Mouse (Mus musculus) neural tube, embryonic 12.5 days (tissue): ENCODE measurements around the gene Flt3l. TPM values are rescaled to one million over a fixed set of nuclear protein-coding genes. Genes with fewer than 3 reads are reported as not detected.

Experiments
- ATAC-seq: fragments of 200-750 bp; cut with Nextera tagmentation; 2 replicates; pipeline ENCODE4 v1.8.0; 2017; ENCODE audit warnings: low read depth, mild to moderate bottlenecking, moderate TSS enrichment, moderate library complexity; ENCODE audit not compliant: low FRiP score
- H3K27ac ChIP-seq: fragments of 300-500 bp; sonication (generic); 2 replicates; pipeline ENCODE4 v1.5.1; 2016
- H3K27me3 ChIP-seq: fragments of 300-500 bp; sonication (generic); replicated peaks from 2 replicates; pipeline ENCODE4 v1.6.1; 2016; ENCODE audit warnings: mild to moderate bottlenecking
- H3K36me3 ChIP-seq: fragments of 300-500 bp; sonication (generic); 2 replicates; pipeline ENCODE4 v1.6.1; 2016; ENCODE audit warnings: mild to moderate bottlenecking
- H3K4me1 ChIP-seq: fragments of 300-500 bp; sonication (generic); 2 replicates; pipeline ENCODE4 v1.6.1; 2016
- H3K4me2 ChIP-seq: fragments of 300-500 bp; sonication (generic); replicated peaks from 2 replicates; pipeline ENCODE4 v1.6.1; 2016; ENCODE audit warnings: mild to moderate bottlenecking
- H3K4me3 ChIP-seq: fragments of 300-500 bp; sonication (generic); 2 replicates; pipeline ENCODE4 v1.5.1; 2016
- H3K9ac ChIP-seq: fragments of 300-500 bp; sonication (generic); 2 replicates; pipeline ENCODE4 v1.6.1; 2016; ENCODE audit warnings: mild to moderate bottlenecking
- H3K9me3 ChIP-seq: fragments of 300-500 bp; sonication (generic); 2 replicates; pipeline ENCODE4 v1.6.1; 2016; ENCODE audit warnings: mild to moderate bottlenecking
- WGBS: fragments of 180-500 bp; shearing (Covaris S2); methylation state at CpG from one replicate; pipeline ENCODE4 v1.1.7; 2016; 5-methylcytosine and 5-hydroxymethylcytosine counted together
- microRNA counts: library from miRNA; unstranded; fragments of <30 nt; microRNA quantifications from one replicate; lab custom pipeline; 2017
- microRNA-seq: library from miRNA; unstranded; fragments of <30 nt; microRNA quantifications from one replicate; pipeline ENCODE4, GENCODE M21; 2017
- polyA plus RNA-seq: library from polyadenylated mRNA; unstranded; fragments of >200 nt; fragmentation: Nextera tagmentation; extraction: Ambion mirVana; gene quantifications from 2 replicates; pipeline ENCODE4 v1.2.1, GENCODE M21; 2016

Flt3l gene
- polyA plus RNA-seq, 1 experiment from 2014 or later, result 1.3 TPM

- no peak overlapping the region; the same call in 1 of the 2 replicates for H3K4me3 ChIP-seq
- peak overlapping the region; percentile 69; the same call in 1 of the 2 replicates for H3K4me2 ChIP-seq
- H3K4me1 ChIP-seq, result peaks cover 12% of the 10 kb centered on the region; the same call in 1 of the 2 replicates
- no peak overlapping the region for H3K27ac ChIP-seq
- H3K9ac ChIP-seq, result no peak overlapping the region
- peaks cover 18% of the 10 kb centered on the region for H3K36me3 ChIP-seq
- no peak for ATAC-seq
- no peaks in the 10 kb centered on the region; the same call in 1 of the 2 replicates for H3K27me3 ChIP-seq
- H3K9me3 ChIP-seq, result no peaks in the 10 kb centered on the region
- 83% methylated on average over 13 of the region's 13 CpGs for WGBS
Observed at GRCm38 (mm10) chr7:45090251-45090977, 45.8 kb downstream of the Flt3l start.

- 87% methylated on average over 17 of the region's 17 CpGs for WGBS
- H3K4me2 ChIP-seq, result no peak overlapping the region
- H3K4me1 ChIP-seq, result peaks cover 12% of the 10 kb centered on the region; the same call in 1 of the 2 replicates
- no peaks in the 10 kb centered on the region for H3K9me3 ChIP-seq
- no peak overlapping the region for H3K9ac ChIP-seq
- no peak for ATAC-seq
- H3K27ac ChIP-seq, result no peak overlapping the region
- H3K4me3 ChIP-seq, result no peak overlapping the region
- H3K27me3 ChIP-seq, result no peaks in the 10 kb centered on the region; the same call in 1 of the 2 replicates
- H3K36me3 ChIP-seq, result peaks cover 24% of the 10 kb centered on the region
Observed at GRCm38 (mm10) chr7:45088597-45088996, 47.6 kb downstream of the Flt3l start.

- Histone ChIP-seq H3K4me3 (no peak overlapping the region), H3K9ac (no peak overlapping the region), H3K36me3 (peaks cover 34% of the 10 kb centered on the region), H3K9me3 (no peaks in the 10 kb centered on the region), H3K4me1 (0 out of 2 replicates have a peak, but pooled peaks cover 1% of the 10 kb centered on the region), H3K4me2 (no peak overlapping the region), H3K27ac (no peak overlapping the region), H3K27me3 (no peaks in the 10 kb centered on the region)
- no peak for ATAC-seq
- 80% methylated on average over 4 of the region's 4 CpGs for WGBS
Observed at GRCm38 (mm10) chr7:45086084-45086483, 50.1 kb downstream of the Flt3l start.

- Histone ChIP-seq H3K4me3 (no peak overlapping the region), H3K36me3 (peaks cover 31% of the 10 kb centered on the region), H3K4me2 (no peak overlapping the region), H3K27ac (no peak overlapping the region), H3K9me3 (no peaks in the 10 kb centered on the region), H3K27me3 (no peaks in the 10 kb centered on the region), H3K9ac (no peak overlapping the region), H3K4me1 (no peaks in the 10 kb centered on the region)
- no peak for ATAC-seq
- 87% methylated on average over 22 of the region's 22 CpGs for WGBS
Observed at GRCm38 (mm10) chr7:45083300-45083890, 52.8 kb downstream of the Flt3l start.

GRCm38 (mm10) chr7:45082401-45083299 is 53.6 kb downstream of the Flt3l start:
- Histone ChIP-seq H3K27me3 (no peaks in the 10 kb centered on the region), H3K9me3 (no peaks in the 10 kb centered on the region), H3K27ac (no peak overlapping the region), H3K36me3 (peaks cover 31% of the 10 kb centered on the region), H3K4me3 (no peak overlapping the region), H3K9ac (no peak overlapping the region), H3K4me1 (no peaks in the 10 kb centered on the region), H3K4me2 (0 out of 2 replicates have a peak overlapping the region, but pooled peaks have one; percentile 2)
- WGBS, result 61% methylated on average over 25 of the region's 25 CpGs
- ATAC-seq, result no peak

GRCm38 (mm10) chr7:45081016-45081415 is 55.2 kb downstream of the Flt3l start:
- Histone ChIP-seq H3K4me2 (no peak overlapping the region), H3K4me1 (no peaks in the 10 kb centered on the region), H3K9me3 (no peaks in the 10 kb centered on the region), H3K27me3 (no peaks in the 10 kb centered on the region), H3K27ac (no peak overlapping the region), H3K9ac (no peak overlapping the region), H3K4me3 (no peak overlapping the region), H3K36me3 (peaks cover 38% of the 10 kb centered on the region)
- no peak for ATAC-seq
- 53% methylated on average over 5 of the region's 5 CpGs for WGBS

GRCm38 (mm10) chr7:45079856-45080255 is 56.4 kb downstream of the Flt3l start:
- Histone ChIP-seq H3K4me1 (no peaks in the 10 kb centered on the region), H3K4me3 (no peak overlapping the region), H3K27me3 (no peaks in the 10 kb centered on the region), H3K9me3 (no peaks in the 10 kb centered on the region), H3K27ac (no peak overlapping the region), H3K9ac (no peak overlapping the region), H3K36me3 (peaks cover 39% of the 10 kb centered on the region), H3K4me2 (no peak overlapping the region)
- WGBS, result 1% methylated on average over 10 of the region's 10 CpGs
- 0 out of 2 replicates have a peak, but pooled peaks have one; percentile 19 for ATAC-seq

MicroRNAs encoded within 50 kb of the gene (microRNA counts, 519-probe panel; counts per million panel counts)
- microRNA mmu-miR-150 (lab: Ali Mortazavi, UCI), result 3,284 counts per million, percentile 72 among the panel's probes with 10 or more counts

Small RNA genes within 50 kb of the gene (microRNA-seq; reads per million reads assigned to microRNA genes)
- gene Mir150 (17.0 reads per million, percentile 28 among the genes with 10 or more reads in this experiment), gene Mir5121 (16.6 reads per million, percentile 28 among the genes with 10 or more reads in this experiment), gene Mir7055 (not detected)

Other genes with a start within 250 kb of the Flt3l start
- 156 and 158 TPM in 2 replicates for gene Med25, start 243.7 kb downstream of the Flt3l start, polyA plus RNA-seq
- 17.7 and 19.1 TPM in 2 replicates for gene Fuz, start 240.4 kb downstream of the Flt3l start, polyA plus RNA-seq
- 97.9 and 100 TPM in 2 replicates for gene Ap2a1, start 206.9 kb downstream of the Flt3l start, polyA plus RNA-seq
- 0.14 TPM in 1 of 2 replicates, not detected in the other for gene Tsks, start 193.2 kb downstream of the Flt3l start, polyA plus RNA-seq
- gene Cpt1c, start 161.6 kb downstream of the Flt3l start, polyA plus RNA-seq, result 39.7 and 44.1 TPM in 2 replicates
- 595 and 646 TPM in 2 replicates for gene Prmt1, start 149.9 kb downstream of the Flt3l start, polyA plus RNA-seq
- 71.0 and 73.4 TPM in 2 replicates for gene Irf3, start 138.8 kb downstream of the Flt3l start, polyA plus RNA-seq
- 41.1 and 42.9 TPM in 2 replicates for gene Bcl2l12, start 137.7 kb downstream of the Flt3l start, polyA plus RNA-seq
- gene Scaf1, start 120.1 kb downstream of the Flt3l start, polyA plus RNA-seq, result 47.2 and 47.3 TPM in 2 replicates
- 16.8 and 18.4 TPM in 2 replicates for gene Rras, start 118.5 kb downstream of the Flt3l start, polyA plus RNA-seq
- 11.8 and 14.0 TPM in 2 replicates for gene Prr12, start 83.6 kb downstream of the Flt3l start, polyA plus RNA-seq
- gene Nosip, start 74.0 kb downstream of the Flt3l start, polyA plus RNA-seq, result 56.5 and 63.0 TPM in 2 replicates
- 15.2 and 17.9 TPM in 2 replicates for gene Prrg2, start 73.8 kb downstream of the Flt3l start, polyA plus RNA-seq
- 125 and 139 TPM in 2 replicates for gene Rcn3, start 44.2 kb downstream of the Flt3l start, polyA plus RNA-seq
- 14.1 and 15.7 TPM in 2 replicates for gene Fcgrt, start 32.6 kb downstream of the Flt3l start, polyA plus RNA-seq
- 1,089 and 1,117 TPM in 2 replicates for gene Rps11, start 12.0 kb downstream of the Flt3l start, polyA plus RNA-seq
- 974 and 1,017 TPM in 2 replicates for gene Rpl13a, start 7.7 kb downstream of the Flt3l start, polyA plus RNA-seq
- not detected in 2 replicates for gene Gm45713, start 201 bp downstream of the Flt3l start, polyA plus RNA-seq
- 90.2 and 94.0 TPM in 2 replicates for gene Pih1d1, start 17.9 kb upstream of the Flt3l start, polyA plus RNA-seq
- gene Aldh16a1, start 18.2 kb upstream of the Flt3l start, polyA plus RNA-seq, result 37.8 and 42.4 TPM in 2 replicates
- gene Slc17a7, start 27.5 kb upstream of the Flt3l start, polyA plus RNA-seq, result 2.0 and 2.6 TPM in 2 replicates
- gene Gfy, start 43.1 kb upstream of the Flt3l start, polyA plus RNA-seq, result not detected in 2 replicates
- not detected in 2 replicates for gene Pth2, start 44.6 kb upstream of the Flt3l start, polyA plus RNA-seq
- gene Ccdc155, start 68.5 kb upstream of the Flt3l start, polyA plus RNA-seq, result 0.42 and 0.74 TPM in 2 replicates
- 7.5 and 7.6 TPM in 2 replicates for gene Dkkl1, start 75.7 kb upstream of the Flt3l start, polyA plus RNA-seq
- gene Tead2, start 79.3 kb upstream of the Flt3l start, polyA plus RNA-seq, result 173 and 178 TPM in 2 replicates
- gene Cd37, start 102.7 kb upstream of the Flt3l start, polyA plus RNA-seq, result 1.1 and 1.2 TPM in 2 replicates
- gene Slc6a16, start 104.7 kb upstream of the Flt3l start, polyA plus RNA-seq, result 0.20 TPM in 1 of 2 replicates, not detected in the other
- gene Slc6a21, start 141.1 kb upstream of the Flt3l start, polyA plus RNA-seq, result not detected in 2 replicates
- gene Trpm4, start 197.3 kb upstream of the Flt3l start, polyA plus RNA-seq, result 9.6 and 11.0 TPM in 2 replicates
- gene Hrc, start 198.9 kb upstream of the Flt3l start, polyA plus RNA-seq, result 0.46 and 0.77 TPM in 2 replicates
- 17.1 and 18.1 TPM in 2 replicates for gene Ppfia3, start 230.6 kb upstream of the Flt3l start, polyA plus RNA-seq
- 3.5 TPM in 2 replicates for gene Lin7b, start 234.2 kb upstream of the Flt3l start, polyA plus RNA-seq